Mouse (Mus musculus): ENCODE measurements around the gene Gm42674.

DNA sequence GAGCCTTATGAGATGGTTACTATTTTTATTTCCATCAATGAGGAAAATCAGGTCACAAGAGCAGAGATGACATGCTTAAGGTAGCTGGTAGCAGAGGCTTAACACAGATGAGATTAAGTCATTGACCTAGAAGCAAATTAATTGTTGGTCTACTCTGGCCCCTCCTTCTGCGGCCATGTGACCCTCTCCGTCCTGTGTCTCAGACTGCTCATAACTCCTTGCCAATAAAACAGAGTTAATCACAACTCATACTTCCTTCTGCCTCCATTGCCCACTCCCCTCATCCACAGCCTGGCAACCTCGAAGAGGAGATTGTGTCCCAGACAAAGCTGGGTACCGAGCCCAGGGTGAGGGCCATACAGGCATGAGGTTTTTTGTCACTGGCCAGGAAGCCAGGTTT, 3.5 kb upstream of the Gm42674 start:
- TF ChIP-seq POLR2A (IDR thresholded peaks at IDR 0.05; ENCODE audit: extremely low read depth, insufficient read depth, low read length), result no peak
- TF ChIP-seq CTCF (IDR thresholded peaks at IDR 0.05; ENCODE audit: low read depth, low read length), result no peak

Measured in liver, adult 2 months (tissue).